Mouse (Mus musculus) spleen, postnatal 10 days (tissue): ENCODE measurements around the gene Mpg.

Experiments used
- DNase-seq, 2 experiments: peaks; one replicate each; pipeline ENCODE4 v3.0.0; 2021 to 2022; ENCODE audit warnings: low spot score in 2 of 2

Mpg gene

DNA sequence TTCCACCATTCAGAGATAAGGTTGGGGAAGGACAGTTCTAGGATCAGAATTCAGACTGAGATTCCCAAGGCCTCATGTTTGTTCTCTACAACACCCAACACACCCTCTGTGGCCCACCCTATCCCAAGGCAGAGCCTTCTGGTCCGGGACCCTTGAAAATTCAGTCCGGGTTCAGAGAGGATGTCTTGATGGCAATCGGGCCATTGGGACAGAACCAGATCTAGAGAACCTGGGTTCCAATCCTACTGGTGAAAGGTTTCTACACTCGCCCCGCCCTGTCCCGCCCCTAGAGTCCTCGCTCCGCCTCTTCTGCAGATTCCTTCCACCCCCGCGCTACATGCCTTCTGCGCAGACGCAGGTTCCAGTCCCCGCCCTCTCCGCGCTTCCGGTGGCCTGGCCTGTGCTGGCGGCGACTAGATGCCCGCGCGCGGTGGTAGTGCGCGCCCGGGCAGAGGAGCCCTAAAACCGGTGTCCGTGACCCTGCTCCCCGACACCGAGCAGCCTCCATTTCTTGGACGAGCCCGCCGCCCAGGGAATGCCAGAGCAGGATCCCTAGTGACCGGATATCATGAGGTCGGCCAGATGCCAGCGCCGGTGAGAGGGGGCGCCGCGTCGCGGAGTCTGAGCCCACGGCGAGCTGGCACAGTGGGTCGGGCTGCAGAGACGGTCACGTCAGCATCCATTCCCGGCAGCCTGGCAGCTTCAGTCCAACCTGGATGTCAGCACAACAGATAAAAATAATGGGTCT is at the start of gene Mpg:
Mpg (plus strand) TSS at position 382 of the 748 bp plus-strand sequence.
- peak; percentile 86 to 95 for DNase-seq

DNA sequence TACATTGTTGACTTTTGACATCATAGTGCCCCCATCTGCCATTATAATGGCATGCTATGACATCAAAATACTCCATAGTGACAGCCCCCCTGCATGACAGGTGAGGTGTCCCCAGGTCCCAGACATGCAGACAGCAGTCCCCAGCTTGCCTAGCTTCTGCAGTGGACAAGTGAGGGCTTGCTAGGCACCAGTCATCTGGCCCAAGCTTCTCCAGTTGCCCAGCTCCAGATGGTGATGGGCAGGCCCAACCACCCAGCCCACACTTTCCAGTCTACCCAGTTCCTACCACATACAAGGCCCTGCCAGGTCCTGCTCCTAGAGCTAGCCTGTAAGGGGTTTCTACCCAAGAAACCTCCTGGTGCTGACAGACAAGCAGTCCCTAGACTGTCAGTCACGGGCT is 47.8 kb upstream of the Mpg start:
- DNase-seq: no peak

- DNase-seq: no peak
Observed at GRCm38 (mm10) chr11:32181246-32181645, 45.1 kb upstream of the Mpg start.

DNA sequence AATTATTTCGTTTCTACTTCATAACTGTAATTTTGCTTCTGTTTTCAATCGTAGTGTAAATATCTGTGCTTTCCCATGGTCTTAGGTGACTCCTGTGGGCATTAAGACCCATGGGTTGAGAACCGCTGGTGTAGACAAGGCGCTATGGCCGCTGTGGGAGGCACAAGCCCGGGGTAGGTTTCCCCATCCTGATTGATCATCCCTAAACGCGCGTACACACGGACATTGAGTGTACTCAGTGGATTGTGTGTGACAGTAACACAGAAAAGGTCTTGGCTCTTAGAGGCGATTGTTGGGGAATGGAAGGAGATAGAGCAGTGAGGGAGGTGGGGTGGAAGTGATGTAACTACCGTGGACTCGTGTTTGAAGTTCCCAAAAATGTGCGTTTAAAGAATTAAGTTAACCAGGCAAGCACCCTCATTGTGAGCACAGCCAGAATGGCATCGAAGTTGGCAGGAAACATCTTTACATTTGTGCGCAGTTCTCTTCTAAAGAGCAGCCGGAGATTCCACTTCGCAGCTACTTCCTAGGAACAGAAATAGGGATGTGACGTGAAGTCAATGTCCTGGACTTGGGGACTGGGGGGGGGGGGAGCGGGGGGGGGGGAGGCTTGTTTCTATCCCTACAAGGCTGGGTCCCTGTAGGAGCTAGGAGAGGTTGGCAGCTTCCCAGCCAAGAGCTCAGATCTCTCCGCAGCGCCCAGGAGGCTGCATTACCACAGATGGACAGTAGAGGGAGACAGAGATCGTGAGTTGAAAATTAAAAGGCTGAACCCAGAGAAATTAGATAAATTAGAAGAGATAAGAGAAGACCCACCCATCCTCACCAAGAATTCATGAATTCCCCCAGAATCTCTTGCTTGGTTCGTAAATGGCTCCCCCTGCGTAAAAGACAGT is 44.1 kb upstream of the Mpg start:
- DNase-seq: peak; percentile 79 to 83

DNA sequence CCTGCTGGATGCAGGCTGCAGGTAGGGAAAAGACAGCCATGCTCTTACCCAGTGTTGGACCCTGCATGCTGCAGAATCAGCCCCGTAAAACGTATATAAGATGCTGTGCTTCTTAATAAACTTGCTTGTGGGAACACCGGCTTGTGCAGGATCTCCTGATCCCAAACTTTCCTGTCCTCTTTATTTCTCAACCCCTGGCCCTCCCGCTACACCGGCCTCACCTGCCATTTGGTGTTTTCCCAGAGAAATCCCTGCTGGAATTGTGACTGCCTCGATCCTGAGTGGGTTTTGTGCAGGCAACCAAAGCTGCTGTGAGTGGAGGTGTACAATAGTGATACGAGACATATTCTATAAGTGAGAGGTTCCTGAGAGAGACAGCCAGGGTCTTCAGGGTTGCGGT is 41.8 kb upstream of the Mpg start:
- no peak for DNase-seq

GRCm38 (mm10) chr11:32186031-32186430 is 40.3 kb upstream of the Mpg start:
- no peak for DNase-seq

DNA sequence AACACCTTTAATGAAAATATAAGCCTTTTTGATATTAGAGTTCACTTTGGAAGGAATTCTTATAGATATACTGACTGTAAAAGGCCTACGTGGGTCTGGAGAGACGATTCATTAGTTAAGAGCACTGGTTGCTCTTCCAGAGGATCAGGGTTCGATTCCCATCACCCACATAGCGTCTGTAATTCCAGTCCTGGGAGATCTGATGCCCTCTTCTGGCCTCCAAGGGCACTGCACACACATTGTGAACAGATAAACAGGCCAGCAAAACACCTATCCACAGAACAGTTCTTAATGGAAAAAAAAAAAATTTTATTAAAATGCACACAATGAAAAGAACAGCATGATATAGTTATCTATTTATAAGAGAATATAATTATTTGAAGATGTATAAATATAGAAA is 39.0 kb upstream of the Mpg start:
- no peak for DNase-seq

GRCm38 (mm10) chr11:32188881-32189280 is 37.4 kb upstream of the Mpg start:
- DNase-seq: no peak

DNA sequence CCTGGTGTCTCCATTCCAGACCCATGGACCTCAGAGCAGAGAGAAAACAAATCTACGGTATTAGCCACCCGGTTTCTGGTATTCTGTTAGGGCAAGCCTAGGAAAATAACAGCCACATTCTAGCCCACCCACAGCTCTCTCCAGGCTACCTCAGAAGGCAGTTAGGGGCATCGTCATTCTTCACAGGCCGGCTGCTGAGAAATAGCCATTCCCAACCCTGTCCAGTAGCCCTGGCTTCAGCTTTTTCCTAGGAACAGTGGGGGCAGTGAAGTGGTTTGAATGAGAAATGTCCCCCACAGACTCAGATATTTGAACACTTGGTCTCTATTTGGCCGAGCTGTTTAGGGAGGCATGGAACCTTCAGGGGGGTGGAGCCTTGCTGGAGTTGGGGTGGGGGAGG is 36.9 kb upstream of the Mpg start:
- DNase-seq: no peak

DNA sequence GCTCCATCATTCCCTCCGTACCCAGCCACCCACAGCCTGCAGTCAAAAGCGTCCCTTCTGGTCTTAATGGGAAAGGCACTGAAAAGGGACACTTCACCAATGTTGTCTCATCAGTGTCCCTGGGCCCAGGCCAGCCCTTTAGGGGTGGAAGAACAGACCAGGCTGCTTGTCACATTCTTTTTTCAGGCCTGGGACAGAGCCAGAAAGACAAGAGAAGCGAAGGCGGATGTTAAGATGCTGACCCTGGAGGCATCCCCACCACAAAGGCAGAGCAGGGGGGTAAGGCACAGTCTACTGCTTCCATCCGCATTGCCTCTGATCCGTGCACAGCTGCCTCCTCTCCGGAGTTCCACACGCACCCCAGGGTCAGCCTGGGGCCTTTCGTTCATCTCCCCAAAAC is 36.2 kb upstream of the Mpg start:
- DNase-seq: no peak

DNA sequence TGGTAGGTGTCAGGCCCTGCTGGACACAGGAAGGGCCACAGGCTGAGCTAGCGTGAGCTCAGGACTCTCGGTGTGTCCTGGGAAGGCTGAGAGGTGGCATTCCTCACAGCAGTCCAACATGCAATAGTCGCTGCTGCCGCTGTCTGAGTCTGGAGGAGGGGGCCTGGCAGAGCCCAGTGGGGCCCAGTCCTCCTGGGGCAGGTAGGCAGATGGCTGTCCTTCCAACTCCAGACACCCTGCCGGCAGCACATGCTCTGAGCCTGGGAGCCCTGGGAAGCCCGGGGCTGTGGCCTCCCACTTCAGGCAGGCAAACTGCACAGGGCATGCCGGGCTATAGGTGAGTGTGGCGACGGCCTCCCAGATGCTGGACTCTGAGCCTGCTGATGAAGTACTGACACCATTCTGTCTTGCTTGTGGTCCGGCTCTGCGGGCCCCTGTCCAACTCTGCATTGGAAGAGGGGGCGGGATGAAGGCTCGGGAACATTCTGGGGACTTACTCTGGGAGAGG is 35.6 kb upstream of the Mpg start:
- no peak for DNase-seq

DNA sequence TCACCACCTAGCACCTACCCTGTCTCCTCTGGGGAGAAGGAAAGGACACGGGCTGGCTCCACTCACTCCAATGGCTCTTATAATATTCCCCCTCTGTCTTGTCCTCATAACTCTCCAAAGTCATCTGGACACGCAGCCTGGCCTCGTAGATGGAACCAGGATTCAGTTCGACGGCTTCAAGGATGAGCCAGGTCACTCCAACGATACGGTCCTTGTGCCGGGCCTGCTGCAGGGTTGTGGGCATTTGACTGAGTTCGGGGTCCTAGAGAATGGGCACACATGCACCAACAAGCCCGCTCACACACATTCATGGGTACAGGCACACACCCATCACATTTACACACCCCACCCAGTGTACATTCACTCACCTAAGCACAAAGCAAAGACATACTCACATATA is 33.1 kb upstream of the Mpg start:
- no peak for DNase-seq

- peak in 1 of 2 experiments; percentile 7 for DNase-seq
Observed at GRCm38 (mm10) chr11:32194086-32194485, 32.2 kb upstream of the Mpg start.

GRCm38 (mm10) chr11:32194626-32195025 is 31.7 kb upstream of the Mpg start:
- DNase-seq: no peak

GRCm38 (mm10) chr11:32195867-32196540 is 30.3 kb upstream of the Mpg start:
- peak in 1 of 2 experiments; percentile 26 for DNase-seq

DNA sequence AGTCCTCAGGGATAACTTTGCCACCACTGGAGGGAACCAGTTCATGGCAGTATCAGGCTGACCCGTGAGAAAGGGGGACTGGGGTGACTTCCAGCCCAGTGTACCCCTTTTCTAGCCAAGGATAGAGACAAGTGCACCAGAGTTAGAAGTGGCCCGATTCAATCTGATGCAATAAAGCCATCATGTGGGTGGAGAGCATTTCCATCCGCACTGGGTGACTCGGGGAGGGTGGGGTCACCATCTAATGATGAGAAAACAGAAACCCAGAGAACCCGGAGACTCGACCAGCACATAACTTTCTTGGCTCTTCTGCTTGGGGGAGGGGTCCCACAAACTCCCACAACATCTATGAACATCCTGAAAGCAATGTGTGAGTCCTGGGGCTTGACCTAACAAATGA is 29.6 kb upstream of the Mpg start:
- DNase-seq: peak in 1 of 2 experiments; percentile 9

DNA sequence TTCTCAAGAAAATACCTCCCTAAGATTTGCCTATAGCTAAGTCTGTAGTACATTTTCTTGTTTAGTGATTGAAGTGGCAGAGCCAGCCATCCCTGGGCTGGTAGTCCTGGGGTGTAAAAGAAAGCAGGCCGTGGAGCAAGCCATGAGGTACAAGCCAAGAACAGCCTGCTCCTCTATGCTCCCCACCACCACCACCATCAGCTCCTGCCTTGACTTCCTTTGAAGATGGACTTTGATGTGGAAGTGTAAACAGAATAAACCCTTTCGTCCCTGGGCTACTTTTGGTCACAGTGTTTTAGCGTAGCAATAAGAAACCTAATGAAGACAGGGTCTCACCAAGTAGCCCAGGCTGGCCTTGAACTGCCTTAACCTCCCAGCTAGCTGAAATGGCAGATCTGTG is 28.5 kb upstream of the Mpg start:
- DNase-seq: no peak

DNA sequence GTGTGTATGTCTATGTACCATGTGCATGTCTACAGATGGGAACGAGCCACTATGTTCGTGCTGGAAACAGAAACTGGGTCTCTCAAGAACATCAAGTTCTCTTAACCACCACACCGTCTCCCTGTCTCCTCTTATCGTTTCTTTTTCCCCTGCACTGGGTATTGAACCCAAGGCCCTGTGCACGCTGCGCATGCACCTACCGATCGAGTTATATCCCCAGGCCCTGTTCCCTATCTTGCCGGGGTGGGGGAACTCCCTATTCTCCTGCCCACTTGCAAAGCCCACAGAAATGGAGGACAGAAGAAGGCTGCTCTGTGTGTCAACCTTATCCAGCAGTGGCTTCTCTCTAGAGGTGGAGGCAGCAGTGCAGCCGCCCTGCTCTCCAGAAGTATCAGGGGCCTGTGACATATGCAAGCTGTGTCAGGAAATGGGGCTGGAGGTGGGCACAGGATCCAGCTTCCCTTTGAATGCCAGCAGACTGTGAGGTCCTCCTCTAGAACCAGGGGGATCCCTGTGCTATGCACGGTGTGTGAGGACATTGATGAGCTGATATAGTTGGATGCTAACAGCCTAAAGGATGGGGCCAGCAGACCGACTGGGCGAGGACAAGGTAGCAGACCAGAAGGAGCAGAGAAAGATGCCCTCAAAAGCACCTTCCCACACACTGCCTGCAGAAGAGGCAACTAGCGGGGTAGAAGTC is 27.9 kb upstream of the Mpg start:
- DNase-seq: peak in 1 of 2 experiments; percentile 13

GRCm38 (mm10) chr11:32199230-32199629 is 27.1 kb upstream of the Mpg start:
- peak in 1 of 2 experiments; percentile 28 for DNase-seq

DNA sequence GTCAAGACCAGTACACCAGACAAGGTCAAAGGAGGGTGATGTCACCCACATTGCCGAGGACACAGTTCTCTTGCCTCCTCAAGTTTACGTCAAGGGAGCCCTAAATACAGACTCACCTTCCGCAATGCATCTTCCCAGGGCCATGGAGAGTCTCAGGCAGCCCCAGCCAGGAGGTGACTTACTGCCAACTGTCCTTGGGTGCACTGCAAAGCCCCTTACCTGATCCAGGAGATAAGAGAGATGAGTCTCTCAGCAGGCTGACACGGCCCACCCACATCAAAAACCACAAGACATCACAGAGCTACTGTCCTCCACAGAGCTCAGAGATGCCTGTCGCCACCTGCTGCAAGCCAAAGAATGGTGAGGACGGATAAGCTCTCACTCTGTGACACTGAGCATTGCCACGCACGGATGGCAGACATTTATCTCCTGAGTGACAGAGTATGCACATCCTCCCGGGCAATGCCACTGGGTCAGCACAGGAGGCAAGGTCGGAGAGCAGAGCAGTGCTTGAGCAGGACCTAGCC is 26.2 kb upstream of the Mpg start, which contains the start of gene Il9r:
Il9r (minus strand) TSS at position 205 of the 527 bp plus-strand sequence.
- peak; percentile 8 to 43 for DNase-seq

DNA sequence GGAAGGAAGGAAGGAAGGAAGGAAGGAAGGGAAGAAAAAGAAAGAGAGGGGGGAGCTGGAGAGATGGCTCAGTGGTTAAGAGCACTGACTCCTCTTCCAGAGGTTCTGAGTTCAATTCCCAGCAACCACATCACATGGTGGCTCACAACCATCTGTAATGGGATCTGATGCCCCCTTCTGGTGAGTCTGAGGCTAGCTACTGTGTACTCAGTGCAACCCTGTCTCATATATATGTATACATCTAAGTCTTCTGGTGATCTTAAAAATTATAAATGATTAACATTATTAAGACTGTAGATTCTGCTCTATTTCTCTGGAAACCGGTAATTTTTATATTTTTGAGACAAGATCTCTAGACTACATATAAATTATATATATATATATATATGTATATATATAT is 25.3 kb upstream of the Mpg start:
- peak in 1 of 2 experiments; percentile 43 for DNase-seq
